Mouse (Mus musculus): ENCODE data around the gene Adarb2.

DNA sequence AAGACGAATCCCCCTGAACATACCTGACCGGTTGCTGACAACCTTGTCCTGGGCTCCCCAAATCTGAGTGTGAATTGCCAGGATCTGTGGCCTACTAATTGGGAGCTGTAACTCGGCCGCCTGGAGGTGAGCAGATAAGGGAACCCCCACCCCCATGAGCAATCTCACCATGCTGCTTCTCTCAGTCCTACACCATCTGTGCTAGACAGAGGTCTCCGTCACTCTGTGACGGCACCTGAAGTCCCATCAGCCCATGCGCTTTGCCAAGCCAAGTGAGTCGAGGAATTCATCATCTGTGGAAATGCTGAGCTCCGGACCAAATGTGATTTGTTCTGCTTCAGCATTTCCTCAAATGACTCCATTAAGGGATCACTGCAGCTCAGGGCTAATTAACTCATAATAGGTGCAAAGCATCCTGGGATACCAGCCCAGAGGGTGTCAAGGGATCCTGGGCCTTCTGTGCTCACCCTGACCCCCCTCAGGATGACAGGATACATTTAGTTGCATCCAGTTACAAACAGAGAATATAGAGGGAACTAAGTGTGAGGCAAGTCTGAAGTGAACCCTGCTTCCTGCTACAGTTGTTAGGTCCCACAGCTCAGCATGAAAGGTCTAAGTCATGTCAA, 462.1 kb downstream of the Adarb2 start:
- no peak for TF ChIP-seq CTCF (conservative IDR thresholded peaks at IDR 0.05 in 1 of 2, IDR thresholded peaks at IDR 0.05 in 1 of 2; ENCODE audit: low read depth in 2 of 2, low read length in 2 of 2)
- TF ChIP-seq BHLHE40 (IDR thresholded peaks at IDR 0.05; ENCODE audit: low read depth, low read length), result no peak
- no peak for TF ChIP-seq USF1 (IDR thresholded peaks at IDR 0.05; ENCODE audit: low read depth, low read length)
- no peak for TF ChIP-seq POLR2A (IDR thresholded peaks at IDR 0.05; ENCODE audit: low read depth, low read length)
- TF ChIP-seq EP300 (IDR thresholded peaks at IDR 0.05; ENCODE audit: low read length), result no peak
- TF ChIP-seq GABPA (IDR thresholded peaks at IDR 0.05; ENCODE audit: insufficient replicate concordance, low read depth, low read length), result no peak
- TF ChIP-seq NRF1 (IDR thresholded peaks at IDR 0.05; ENCODE audit: low read depth, low read length), result no peak
- no peak for TF ChIP-seq POLR2AphosphoS2 (IDR thresholded peaks at IDR 0.05; ENCODE audit: low read depth, low read length)
- TF ChIP-seq MAX (IDR thresholded peaks at IDR 0.05; ENCODE audit: low read length), result no peak
- no peak for TF ChIP-seq SIN3A (IDR thresholded peaks at IDR 0.05; ENCODE audit: low read length)
